Mouse (Mus musculus): ENCODE data around the gene Mtfmt. TPM values are rescaled to one million over a fixed set of nuclear protein-coding genes. Genes with fewer than 3 reads are reported as not detected.

Mtfmt gene
- 20.1 and 22.2 TPM in 2 replicates for polyA plus RNA-seq (2015; fragmentation: Nextera tagmentation; extraction: Ambion mirVana)

GRCm38 (mm10) chr9:65435671-65436301, at the start of gene Mtfmt:
Gene Mtfmt (plus strand): TSS chr9:65435782.
- Histone ChIP-seq H3K4me2 (ENCODE audit: low read depth, low read length) (peak within 1 kb of the TSS; percentile 70), H3K36me3 (ENCODE audit: control insufficient read depth, insufficient read depth, low read length) (peaks cover 8% of the 10 kb centered on the region), H3K27ac (ENCODE audit: low read length) (peak within 1 kb of the TSS; percentile 7; the same call in 1 of the 2 replicates), H3K4me1 (replicated peaks; ENCODE audit: control insufficient read depth, insufficient read depth, low read length) (peaks cover 7% of the 10 kb centered on the region), H3K4me3 (ENCODE audit: low read length) (peak within 1 kb of the TSS; percentile 96), H3K9ac (ENCODE audit: low read length) (peak within 1 kb of the TSS; percentile 83), H3K27me3 (ENCODE audit: control insufficient read depth, insufficient read depth, low read depth, low read length) (no peaks in the 10 kb centered on the region), H3K9me3 (ENCODE audit: control insufficient read depth, low read length) (no peaks in the 10 kb centered on the region)
- under 1% methylated on average over 54 of the region's 54 CpGs for WGBS
- ATAC-seq (ENCODE audit: low read depth) = peak; percentile 95

GRCm38 (mm10) chr9:65386373-65387140, 49.0 kb upstream of the Mtfmt start:
- Histone ChIP-seq H3K36me3 (ENCODE audit: control insufficient read depth, insufficient read depth, low read length) (no peaks in the 10 kb centered on the region), H3K9ac (ENCODE audit: low read length) (no peak overlapping the region), H3K27me3 (ENCODE audit: control insufficient read depth, insufficient read depth, low read depth, low read length) (peaks cover 19% of the 10 kb centered on the region), H3K9me3 (ENCODE audit: control insufficient read depth, low read length) (peaks cover 3% of the 10 kb centered on the region; the same call in 1 of the 2 replicates), H3K27ac (ENCODE audit: low read length) (peak overlapping the region; percentile 86), H3K4me2 (ENCODE audit: low read depth, low read length) (0 out of 2 replicates have a peak overlapping the region, but pooled peaks have one; percentile 1), H3K4me1 (replicated peaks; ENCODE audit: control insufficient read depth, insufficient read depth, low read length) (peaks cover 44% of the 10 kb centered on the region), H3K4me3 (ENCODE audit: low read length) (no peak overlapping the region)
- peak; percentile 87 for ATAC-seq (ENCODE audit: low read depth)
- 13% methylated on average over 8 of the region's 8 CpGs for WGBS

- Histone ChIP-seq H3K27me3 (ENCODE audit: control insufficient read depth, insufficient read depth, low read depth, low read length) (peaks cover 22% of the 10 kb centered on the region), H3K27ac (ENCODE audit: low read length) (no peak overlapping the region), H3K9ac (ENCODE audit: low read length) (peak overlapping the region; percentile 62), H3K4me3 (ENCODE audit: low read length) (peak overlapping the region; percentile 47), H3K4me1 (replicated peaks; ENCODE audit: control insufficient read depth, insufficient read depth, low read length) (peaks cover 23% of the 10 kb centered on the region), H3K9me3 (ENCODE audit: control insufficient read depth, low read length) (peaks cover 3% of the 10 kb centered on the region; the same call in 1 of the 2 replicates), H3K4me2 (ENCODE audit: low read depth, low read length) (peak overlapping the region; percentile 71), H3K36me3 (ENCODE audit: control insufficient read depth, insufficient read depth, low read length) (no peaks in the 10 kb centered on the region)
- WGBS = 15% methylated on average over 83 of the region's 96 CpGs
- peak; percentile 18; the same call in 1 of the 2 replicates for ATAC-seq (ENCODE audit: low read depth)
Measured at GRCm38 (mm10) chr9:65390752-65391612, 44.6 kb upstream of the Mtfmt start.

GRCm38 (mm10) chr9:65391613-65391964, 44.0 kb upstream of the Mtfmt start, which contains the start of gene Kbtbd13:
Gene Kbtbd13 (minus strand): TSS chr9:65391652.
- peak within 1 kb of the TSS; percentile 62 for H3K9ac ChIP-seq (ENCODE audit: low read length)
- 37% methylated on average over 8 of the region's 8 CpGs for WGBS
- H3K4me2 ChIP-seq (ENCODE audit: low read depth, low read length) = peak within 1 kb of the TSS; percentile 71
- peak within 1 kb of the TSS; percentile 47 for H3K4me3 ChIP-seq (ENCODE audit: low read length)
- H3K9me3 ChIP-seq (ENCODE audit: control insufficient read depth, low read length) = peaks cover 3% of the 10 kb centered on the region; the same call in 1 of the 2 replicates
- ATAC-seq (ENCODE audit: low read depth) = no peak
- H3K36me3 ChIP-seq (ENCODE audit: control insufficient read depth, insufficient read depth, low read length) = no peaks in the 10 kb centered on the region
- no peak within 1 kb of the TSS for H3K27ac ChIP-seq (ENCODE audit: low read length)
- peaks cover 20% of the 10 kb centered on the region for H3K4me1 ChIP-seq (replicated peaks; ENCODE audit: control insufficient read depth, insufficient read depth, low read length)
- peaks cover 22% of the 10 kb centered on the region for H3K27me3 ChIP-seq (ENCODE audit: control insufficient read depth, insufficient read depth, low read depth, low read length)

- Histone ChIP-seq H3K27ac (ENCODE audit: low read length) (peak overlapping the region; percentile 48; the same call in 1 of the 2 replicates), H3K4me1 (replicated peaks; ENCODE audit: control insufficient read depth, insufficient read depth, low read length) (peaks cover 14% of the 10 kb centered on the region), H3K4me2 (ENCODE audit: low read depth, low read length) (no peak overlapping the region), H3K4me3 (ENCODE audit: low read length) (no peak overlapping the region), H3K27me3 (ENCODE audit: control insufficient read depth, insufficient read depth, low read depth, low read length) (peaks cover 22% of the 10 kb centered on the region), H3K9ac (ENCODE audit: low read length) (no peak overlapping the region), H3K36me3 (ENCODE audit: control insufficient read depth, insufficient read depth, low read length) (no peaks in the 10 kb centered on the region), H3K9me3 (ENCODE audit: control insufficient read depth, low read length) (peaks cover 3% of the 10 kb centered on the region; the same call in 1 of the 2 replicates)
- peak; percentile 49; the same call in 1 of the 2 replicates for ATAC-seq (ENCODE audit: low read depth)
- 21% methylated on average over 6 of the region's 6 CpGs for WGBS
Measured at GRCm38 (mm10) chr9:65392638-65393364, 42.8 kb upstream of the Mtfmt start.

GRCm38 (mm10) chr9:65393606-65394005, 42.0 kb upstream of the Mtfmt start:
- ATAC-seq (ENCODE audit: low read depth) = peak; percentile 13; the same call in 1 of the 2 replicates
- 39% methylated on average over 2 of the region's 2 CpGs for WGBS
- H3K4me2 ChIP-seq (ENCODE audit: low read depth, low read length) = no peak overlapping the region

GRCm38 (mm10) chr9:65394360-65394759, 41.2 kb upstream of the Mtfmt start:
- Histone ChIP-seq H3K4me3 (ENCODE audit: low read length) (no peak overlapping the region), H3K27ac (ENCODE audit: low read length) (peak overlapping the region; percentile 48; the same call in 1 of the 2 replicates)
- ATAC-seq (ENCODE audit: low read depth) = peak; percentile 18

More at GRCm38 (mm10) chr9:65393606-65394005, 42.0 kb upstream of the Mtfmt start:
- Histone ChIP-seq H3K9me3 (ENCODE audit: control insufficient read depth, low read length) (peaks cover 3% of the 10 kb centered on the region; the same call in 1 of the 2 replicates), H3K4me1 (replicated peaks; ENCODE audit: control insufficient read depth, insufficient read depth, low read length) (peaks cover 16% of the 10 kb centered on the region), H3K9ac (ENCODE audit: low read length) (no peak overlapping the region), H3K27me3 (ENCODE audit: control insufficient read depth, insufficient read depth, low read depth, low read length) (peaks cover 22% of the 10 kb centered on the region), H3K27ac (ENCODE audit: low read length) (peak overlapping the region; percentile 48), H3K36me3 (ENCODE audit: control insufficient read depth, insufficient read depth, low read length) (no peaks in the 10 kb centered on the region), H3K4me3 (ENCODE audit: low read length) (no peak overlapping the region)

GRCm38 (mm10) chr9:65398279-65398678, 37.3 kb upstream of the Mtfmt start, which contains the start of gene Rasl12:
Gene Rasl12 (plus strand): TSS chr9:65398506.
- Histone ChIP-seq H3K27ac (ENCODE audit: low read length) (peak within 1 kb of the TSS; percentile 31; the same call in 1 of the 2 replicates), H3K9ac (ENCODE audit: low read length) (peak within 1 kb of the TSS; percentile 76), H3K36me3 (ENCODE audit: control insufficient read depth, insufficient read depth, low read length) (no peaks in the 10 kb centered on the region), H3K4me2 (ENCODE audit: low read depth, low read length) (peak within 1 kb of the TSS; percentile 72), H3K27me3 (ENCODE audit: control insufficient read depth, insufficient read depth, low read depth, low read length) (no peaks in the 10 kb centered on the region), H3K9me3 (ENCODE audit: control insufficient read depth, low read length) (no peaks in the 10 kb centered on the region), H3K4me1 (replicated peaks; ENCODE audit: control insufficient read depth, insufficient read depth, low read length) (peaks cover 14% of the 10 kb centered on the region), H3K4me3 (ENCODE audit: low read length) (peak within 1 kb of the TSS; percentile 63)
- WGBS = under 1% methylated on average over 24 of the region's 24 CpGs
- peak; percentile 78 for ATAC-seq (ENCODE audit: low read depth)

More at GRCm38 (mm10) chr9:65394360-65394759, 41.2 kb upstream of the Mtfmt start:
- Histone ChIP-seq H3K4me1 (replicated peaks; ENCODE audit: control insufficient read depth, insufficient read depth, low read length) (peaks cover 12% of the 10 kb centered on the region), H3K9ac (ENCODE audit: low read length) (no peak overlapping the region), H3K9me3 (ENCODE audit: control insufficient read depth, low read length) (peaks cover 3% of the 10 kb centered on the region; the same call in 1 of the 2 replicates), H3K27me3 (ENCODE audit: control insufficient read depth, insufficient read depth, low read depth, low read length) (peaks cover 22% of the 10 kb centered on the region), H3K36me3 (ENCODE audit: control insufficient read depth, insufficient read depth, low read length) (no peaks in the 10 kb centered on the region), H3K4me2 (ENCODE audit: low read depth, low read length) (no peak overlapping the region)
- 49% methylated on average over 2 of the region's 2 CpGs for WGBS
